Mouse (Mus musculus) neural tube, embryonic 14.5 days (tissue): Measurements from ENCODE around the gene Fbxw9. TPM values are rescaled to one million over a fixed set of nuclear protein-coding genes. Genes with fewer than 3 reads are reported as not detected.

Source experiments
- ATAC-seq: fragments of 200-750 bp; cut with Nextera tagmentation; 2 replicates; pipeline ENCODE4 v1.8.0; 2017; ENCODE audit warnings: low read depth, mild to moderate bottlenecking, moderate TSS enrichment, moderate library complexity
- H3K27ac ChIP-seq: fragments of 300-500 bp; sonication (generic); 2 replicates; pipeline ENCODE4 v1.5.1; 2014; ENCODE audit warnings: low read depth, mild to moderate bottlenecking, control low read depth, low read length, moderate library complexity, mixed read lengths
- H3K27me3 ChIP-seq: fragments of 300-500 bp; sonication (generic); 2 replicates; pipeline ENCODE4 v1.6.1; 2014; ENCODE audit warnings: low read length; ENCODE audit not compliant: control insufficient read depth, insufficient read depth
- H3K36me3 ChIP-seq: fragments of 300-500 bp; sonication (generic); 2 replicates; pipeline ENCODE4 v1.6.1; 2014; ENCODE audit warnings: low read length, mixed read lengths; ENCODE audit not compliant: control insufficient read depth, insufficient read depth
- H3K4me1 ChIP-seq: fragments of 300-500 bp; sonication (generic); 2 replicates; pipeline ENCODE4 v1.6.1; 2014; ENCODE audit warnings: low read length; ENCODE audit not compliant: control insufficient read depth, insufficient read depth
- H3K4me2 ChIP-seq: fragments of 300-500 bp; sonication (generic); 2 replicates; pipeline ENCODE4 v1.6.1; 2014; ENCODE audit warnings: mild to moderate bottlenecking, low read depth, low read length, control low read depth
- H3K4me3 ChIP-seq: fragments of 300-500 bp; sonication (generic); 2 replicates; pipeline ENCODE4 v1.5.1; 2014; ENCODE audit warnings: low read depth, low read length, control low read depth, mixed read lengths
- H3K9ac ChIP-seq: fragments of 300-500 bp; sonication (generic); replicated peaks from 2 replicates; pipeline ENCODE4 v1.6.1; 2014; ENCODE audit warnings: low read depth, mild to moderate bottlenecking, control low read depth, low read length, mixed read lengths
- H3K9me3 ChIP-seq: fragments of 300-500 bp; sonication (generic); 2 replicates; pipeline ENCODE4 v1.6.1; 2016; ENCODE audit warnings: low read length; ENCODE audit not compliant: control insufficient read depth
- WGBS: fragments of 180-500 bp; shearing (Covaris S2); extraction: QIAGEN DNeasy Blood & Tissue Kit; methylation state at CpG from one replicate; pipeline ENCODE4 v1.1.7; 2014; 5-methylcytosine and 5-hydroxymethylcytosine counted together
- polyA plus RNA-seq: library from polyadenylated mRNA; unstranded; fragments of >200 nt; fragmentation: Nextera tagmentation; extraction: Ambion mirVana; gene quantifications from 2 replicates; pipeline ENCODE4 v1.2.1, GENCODE M21; 2014

The Fbxw9 gene
- polyA plus RNA-seq, 1 experiment from 2014 or later: 66.3 TPM

DNA sequence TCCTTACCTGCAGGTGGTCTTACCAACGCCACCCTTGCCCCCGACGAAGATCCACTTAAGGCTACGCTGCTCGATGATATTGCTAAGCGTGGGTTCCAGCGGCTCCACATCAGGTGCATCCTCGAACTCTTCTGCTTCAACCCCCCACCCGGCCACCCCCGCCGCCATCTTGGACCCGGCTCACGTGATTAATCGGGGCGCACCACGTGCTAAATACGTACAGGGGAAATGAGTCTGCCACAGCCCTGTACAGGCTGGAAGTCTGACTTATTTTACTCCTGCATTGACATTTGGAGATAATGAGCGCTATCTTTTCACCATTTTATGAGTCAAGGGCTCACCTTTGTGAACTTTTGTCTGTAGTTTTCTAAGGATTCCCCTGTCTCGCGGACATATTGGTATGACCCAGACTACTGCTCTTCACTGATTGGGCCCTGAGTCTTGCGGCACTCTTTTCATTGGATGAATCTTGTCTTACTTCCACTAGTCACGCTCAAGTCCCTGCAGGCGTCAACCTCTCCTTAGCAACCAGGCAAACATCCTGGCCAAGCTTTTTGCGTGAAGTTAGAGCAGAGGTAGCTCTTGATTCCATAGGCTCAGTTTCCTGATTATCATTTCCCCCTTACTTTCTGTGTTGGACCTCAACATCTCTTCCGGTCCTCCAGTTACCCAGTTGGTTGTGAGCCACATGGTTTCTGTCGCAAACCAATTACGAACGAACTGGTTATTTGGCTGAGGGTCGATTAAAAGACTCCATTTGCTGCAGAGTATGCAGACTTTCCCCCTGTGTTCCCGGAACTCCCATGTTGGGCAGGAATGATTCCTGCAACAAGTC, 34.5 kb upstream of the Fbxw9 start, which contains the start of gene Asna1:
Gene Asna1 (minus strand): TSS at position 184 of the 835 bp plus-strand sequence.
- peak within 1 kb of the TSS; percentile 89 for H3K4me2 ChIP-seq
- H3K36me3 ChIP-seq: peaks cover 25% of the 10 kb centered on the region
- no peaks in the 10 kb centered on the region for H3K27me3 ChIP-seq
- ATAC-seq: peak; percentile 92
- H3K4me1 ChIP-seq: peaks cover 24% of the 10 kb centered on the region
- peak within 1 kb of the TSS; percentile 60 for H3K27ac ChIP-seq
- peak within 1 kb of the TSS; percentile 72 for H3K9ac ChIP-seq
- no peaks in the 10 kb centered on the region for H3K9me3 ChIP-seq
- H3K4me3 ChIP-seq: peak within 1 kb of the TSS; percentile 76
- WGBS: 7% methylated on average over 30 of the region's 30 CpGs

DNA sequence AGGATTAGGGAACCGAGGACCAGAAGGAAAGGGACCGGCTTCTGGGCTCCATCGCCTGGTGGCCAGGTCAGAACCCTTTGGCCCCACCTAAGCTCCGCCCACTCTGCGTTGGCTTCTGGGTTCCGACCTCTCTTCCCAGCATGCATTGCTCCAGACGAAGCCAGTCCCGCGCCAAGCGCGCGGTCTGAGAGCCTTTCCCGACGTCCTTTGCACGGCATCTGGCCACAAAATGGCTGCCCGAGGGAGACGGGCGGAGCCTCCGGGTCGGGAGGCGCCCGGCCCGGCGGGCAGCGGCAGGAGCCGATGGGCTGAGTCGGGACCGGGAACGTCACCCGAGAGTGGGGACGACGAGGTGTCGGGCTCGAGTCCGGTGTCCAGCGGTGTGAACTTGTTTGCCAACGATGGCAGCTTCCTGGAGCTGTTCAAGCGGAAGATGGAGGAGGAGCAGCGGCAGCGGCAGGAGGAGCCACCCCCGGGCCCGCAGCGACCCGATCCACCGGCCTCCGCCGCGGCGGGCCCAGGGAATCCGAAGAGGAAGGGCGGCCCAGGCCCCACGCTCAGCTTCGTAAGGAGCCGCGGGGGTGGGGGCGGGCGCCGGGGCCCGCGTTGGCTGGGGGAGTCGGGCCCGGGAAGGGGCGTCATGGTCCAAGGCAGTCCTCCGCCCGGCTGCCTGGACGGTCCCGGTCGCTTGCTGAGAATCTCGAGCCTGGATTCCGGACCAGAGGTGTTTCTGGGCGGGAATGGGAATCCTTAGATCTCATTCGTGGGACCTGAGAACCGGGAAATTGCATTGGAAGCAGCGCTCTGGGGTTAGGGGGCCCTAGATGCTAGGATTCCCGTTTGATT, 33.0 kb upstream of the Fbxw9 start, which contains the start of gene Trir:
Gene Trir (plus strand): TSS at position 154 of the 846 bp plus-strand sequence.
- ATAC-seq: peak; percentile 79
- Histone ChIP-seq H3K4me2 (peak within 1 kb of the TSS; percentile 89), H3K27me3 (no peaks in the 10 kb centered on the region), H3K9ac (peak within 1 kb of the TSS; percentile 91), H3K4me1 (peaks cover 24% of the 10 kb centered on the region), H3K36me3 (peaks cover 30% of the 10 kb centered on the region), H3K27ac (peak within 1 kb of the TSS; percentile 81), H3K4me3 (peak within 1 kb of the TSS; percentile 88), H3K9me3 (no peaks in the 10 kb centered on the region)
- 0% methylated on average over 66 of the region's 75 CpGs for WGBS

DNA sequence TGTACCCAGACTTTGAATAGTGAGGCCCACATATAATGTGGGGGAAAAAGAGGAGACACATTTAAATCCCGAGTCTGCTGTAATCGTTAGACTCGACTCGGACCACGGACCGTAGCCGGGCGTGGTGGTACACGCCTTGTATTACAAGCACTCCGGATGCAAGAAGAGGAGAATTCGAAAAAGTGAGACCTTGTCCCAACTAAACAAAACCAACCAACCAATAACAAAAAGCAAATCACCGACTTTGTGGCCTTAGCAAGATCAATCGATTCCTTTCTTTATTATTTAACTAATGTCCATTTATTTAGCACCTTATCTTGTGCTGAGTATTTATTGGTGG, 32.4 kb upstream of the Fbxw9 start:
- Histone ChIP-seq H3K9ac (peak overlapping the region; percentile 91), H3K27ac (peak overlapping the region; percentile 81), H3K4me1 (peaks cover 24% of the 10 kb centered on the region), H3K9me3 (no peaks in the 10 kb centered on the region), H3K4me2 (peak overlapping the region; percentile 76), H3K27me3 (no peaks in the 10 kb centered on the region), H3K4me3 (peak overlapping the region; percentile 88), H3K36me3 (peaks cover 31% of the 10 kb centered on the region)
- WGBS: 1% methylated on average over 13 of the region's 13 CpGs
- no peak for ATAC-seq

DNA sequence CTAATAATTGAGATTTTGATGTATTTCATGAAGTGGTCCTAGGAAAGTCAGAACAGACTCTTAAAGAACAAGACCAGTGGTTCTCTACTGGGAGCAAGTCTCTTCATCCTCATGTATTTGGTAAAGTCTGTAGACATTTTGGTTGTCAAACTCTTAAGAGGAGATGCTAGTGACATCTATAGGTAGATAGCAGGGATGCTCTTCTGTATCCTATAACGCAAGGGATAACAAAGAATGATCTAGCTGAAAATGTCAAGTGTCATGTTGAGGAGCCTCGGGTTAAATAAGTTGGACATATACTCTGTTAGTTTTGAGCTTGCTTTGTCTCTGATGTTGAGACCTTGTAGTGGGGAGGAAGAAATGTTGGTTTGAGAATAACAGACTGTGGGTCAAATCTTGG, 31.9 kb upstream of the Fbxw9 start:
- ATAC-seq: no peak
- Histone ChIP-seq H3K27ac (no peak overlapping the region), H3K9ac (peak overlapping the region; percentile 91; the same call in 1 of the 2 replicates), H3K4me3 (peak overlapping the region; percentile 88), H3K36me3 (peaks cover 30% of the 10 kb centered on the region), H3K9me3 (no peaks in the 10 kb centered on the region), H3K4me1 (peaks cover 24% of the 10 kb centered on the region), H3K27me3 (no peaks in the 10 kb centered on the region), H3K4me2 (peak overlapping the region; percentile 76)
- 25% methylated on average over 2 of the region's 2 CpGs for WGBS

DNA sequence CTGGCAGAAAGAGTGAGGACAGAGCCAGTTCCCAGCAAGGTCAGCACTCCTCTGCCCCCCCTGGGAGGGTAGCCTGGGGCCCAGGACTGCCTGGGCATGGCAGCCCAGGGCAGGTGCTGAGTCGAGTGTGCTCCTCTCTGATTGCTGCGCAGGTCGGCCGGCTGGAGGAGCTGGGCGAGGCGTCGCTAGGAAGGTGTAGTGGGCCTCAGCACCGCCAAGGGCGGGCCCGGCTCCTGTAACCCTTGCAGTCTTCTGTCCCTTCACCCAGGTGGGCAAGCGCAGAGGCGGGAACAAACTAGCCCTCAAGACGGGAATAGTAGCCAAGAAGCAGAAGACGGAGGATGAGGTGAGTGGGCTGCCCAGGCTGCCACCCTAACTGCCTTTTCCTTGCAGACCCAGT, 30.6 kb upstream of the Fbxw9 start:
- Histone ChIP-seq H3K9ac (no peak overlapping the region), H3K4me1 (peaks cover 20% of the 10 kb centered on the region), H3K27me3 (no peaks in the 10 kb centered on the region), H3K4me2 (no peak overlapping the region), H3K4me3 (peak overlapping the region; percentile 88; the same call in 1 of the 2 replicates), H3K36me3 (peaks cover 22% of the 10 kb centered on the region), H3K9me3 (no peaks in the 10 kb centered on the region), H3K27ac (no peak overlapping the region)
- WGBS: 92% methylated on average over 14 of the region's 14 CpGs
- ATAC-seq: no peak

DNA sequence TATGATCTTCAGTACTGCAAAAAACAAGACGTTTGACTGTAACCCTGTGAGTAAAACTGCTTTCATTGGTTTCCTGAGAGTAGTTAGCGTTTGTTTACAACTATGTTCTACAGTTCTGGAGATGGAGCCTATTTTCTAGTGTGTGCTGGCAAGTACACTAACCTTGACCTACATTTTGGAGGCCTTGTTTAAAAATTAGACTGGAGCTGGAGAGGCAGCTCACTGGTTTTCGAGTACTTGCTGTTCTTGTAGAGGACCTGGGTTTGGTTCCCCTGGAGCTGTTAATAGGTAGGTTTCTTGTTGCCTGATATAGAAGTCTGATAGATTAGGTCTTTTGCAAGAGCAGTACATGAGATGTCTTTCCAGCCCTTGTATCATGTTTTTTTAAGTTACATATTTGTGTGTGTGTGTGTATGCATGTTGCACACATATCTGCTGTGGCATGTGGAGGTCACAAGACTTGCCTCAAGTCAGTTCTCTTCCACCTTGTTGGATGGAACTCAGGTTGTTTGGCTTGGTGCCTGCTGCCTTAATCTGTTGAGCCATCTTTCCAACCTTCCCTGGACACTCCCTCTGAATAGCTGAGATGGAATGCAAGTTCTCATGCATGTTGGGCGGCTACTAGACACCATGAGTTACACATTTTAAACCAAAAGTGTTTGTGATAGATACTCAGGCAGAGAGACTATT, 27.1 kb upstream of the Fbxw9 start:
- Histone ChIP-seq H3K27ac (no peak overlapping the region), H3K4me2 (no peak overlapping the region), H3K4me3 (no peak overlapping the region), H3K4me1 (peaks cover 25% of the 10 kb centered on the region), H3K9me3 (no peaks in the 10 kb centered on the region), H3K9ac (no peak overlapping the region), H3K27me3 (no peaks in the 10 kb centered on the region), H3K36me3 (peaks cover 22% of the 10 kb centered on the region)
- ATAC-seq: no peak
- WGBS: 88% methylated on average over 4 of the region's 4 CpGs

DNA sequence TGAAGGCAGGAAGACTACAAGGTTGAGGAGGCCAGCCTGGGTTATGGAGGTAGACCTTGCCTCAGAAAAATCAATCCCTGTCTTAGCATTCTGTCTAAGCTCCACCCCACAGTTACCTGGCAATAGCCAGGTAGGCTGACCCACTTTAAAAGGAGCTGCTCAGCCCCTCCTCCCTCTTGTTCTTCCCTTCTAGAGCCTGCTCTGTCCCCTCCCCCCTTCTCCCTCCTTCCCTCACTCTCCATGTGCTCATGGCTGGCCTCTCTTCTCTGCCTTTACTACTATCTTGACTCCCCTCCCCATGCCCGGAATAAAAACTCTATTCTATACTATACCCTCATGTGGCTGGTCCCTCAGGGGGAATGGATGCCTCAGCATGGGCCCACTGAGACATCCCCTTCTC, 26.0 kb upstream of the Fbxw9 start:
- Histone ChIP-seq H3K9ac (no peak overlapping the region), H3K27ac (no peak overlapping the region), H3K27me3 (no peaks in the 10 kb centered on the region), H3K4me2 (no peak overlapping the region), H3K36me3 (peaks cover 22% of the 10 kb centered on the region), H3K4me1 (peaks cover 24% of the 10 kb centered on the region), H3K9me3 (no peaks in the 10 kb centered on the region), H3K4me3 (no peak overlapping the region)
- ATAC-seq: no peak
- WGBS: 62% methylated on average over 1 of the region's 1 CpGs

DNA sequence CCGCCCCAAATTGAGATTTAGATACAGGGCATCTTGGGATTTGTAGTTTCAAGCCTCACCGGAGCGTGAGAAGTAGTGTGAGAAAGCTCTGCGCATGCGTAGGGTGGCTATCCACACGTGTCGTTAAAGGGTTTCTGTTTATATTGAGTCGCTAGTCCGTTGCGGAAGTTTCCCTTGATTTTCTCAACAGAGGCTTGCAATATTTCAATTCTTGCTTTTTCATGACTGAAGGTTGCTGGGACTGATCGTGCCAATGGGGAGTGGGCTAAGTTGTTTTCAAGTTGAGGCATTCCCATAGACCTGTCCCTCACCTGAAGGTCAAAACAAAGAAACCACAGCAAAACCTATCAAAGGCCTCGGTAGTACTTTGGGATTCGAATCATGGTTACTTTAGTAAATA, 25.1 kb upstream of the Fbxw9 start:
- H3K27ac ChIP-seq: no peak overlapping the region
- peaks cover 21% of the 10 kb centered on the region for H3K36me3 ChIP-seq
- no peak for ATAC-seq
- 3% methylated on average over 13 of the region's 13 CpGs for WGBS
- peak overlapping the region; percentile 77; the same call in 1 of the 2 replicates for H3K4me3 ChIP-seq
- H3K9me3 ChIP-seq: no peaks in the 10 kb centered on the region
- H3K9ac ChIP-seq: no peak overlapping the region
- no peaks in the 10 kb centered on the region for H3K27me3 ChIP-seq
- peak overlapping the region; percentile 96 for H3K4me2 ChIP-seq
- H3K4me1 ChIP-seq: peaks cover 24% of the 10 kb centered on the region
